Mouse (Mus musculus): ENCODE results near the gene Icam4. TPM values are rescaled to one million over a fixed set of nuclear protein-coding genes. Genes with fewer than 3 reads are reported as not detected.

Icam4 gene
- polyA plus RNA-seq, 1 experiment from 2014 or later, result 0.50 TPM

DNA sequence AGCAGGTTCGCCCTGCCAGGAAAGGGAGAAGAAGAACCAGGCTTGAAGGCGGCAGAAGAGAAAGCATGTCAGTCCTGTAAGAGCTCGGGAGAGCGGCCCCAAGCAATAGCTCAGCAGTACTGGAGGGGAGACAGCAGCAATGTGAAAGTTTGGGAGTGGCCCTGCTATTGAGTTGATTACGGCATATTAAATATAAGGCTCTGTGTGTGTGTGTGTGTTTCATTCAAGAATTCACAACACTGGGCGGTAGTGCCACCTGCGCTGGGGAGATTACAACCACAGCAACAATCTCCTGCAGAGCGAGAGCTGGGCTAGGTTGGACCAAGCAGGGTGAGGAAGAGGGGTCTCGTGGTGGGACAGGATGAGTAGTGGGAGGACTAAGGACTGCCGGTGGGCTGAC lies 22.4 kb downstream of the Icam4 start:
- no peaks in the 10 kb centered on the region for H3K27me3 ChIP-seq (ENCODE audit: control insufficient read depth, insufficient read depth, low read length)
- DNase-seq (ENCODE audit: low spot score) (no peak), ATAC-seq (ENCODE audit: low FRiP score, low TSS enrichment) (no peak)
- no peak overlapping the region for H3K4me3 ChIP-seq (ENCODE audit: low read depth, low read length)
- no peak overlapping the region for H3K27ac ChIP-seq (replicated peaks)
- TF ChIP-seq CTCF (IDR thresholded peaks at IDR 0.05; ENCODE audit: low read depth), result no peak
- no peak for TF ChIP-seq EP300 (optimal IDR thresholded peaks at IDR 0.05)
- no peak overlapping the region for H3K4me2 ChIP-seq (replicated peaks; ENCODE audit: low read depth)
- 57% methylated on average over 10 of the region's 10 CpGs for WGBS
- no peak overlapping the region for H3K9ac ChIP-seq (ENCODE audit: low read length)
- H3K9me3 ChIP-seq (ENCODE audit: control insufficient read depth, low read length), result no peaks in the 10 kb centered on the region
- H3K4me1 ChIP-seq (replicated peaks; ENCODE audit: control insufficient read depth, insufficient read depth), result no peaks in the 10 kb centered on the region
- no peaks in the 10 kb centered on the region for H3K36me3 ChIP-seq (ENCODE audit: control insufficient read depth, insufficient read depth, low read length)

DNA sequence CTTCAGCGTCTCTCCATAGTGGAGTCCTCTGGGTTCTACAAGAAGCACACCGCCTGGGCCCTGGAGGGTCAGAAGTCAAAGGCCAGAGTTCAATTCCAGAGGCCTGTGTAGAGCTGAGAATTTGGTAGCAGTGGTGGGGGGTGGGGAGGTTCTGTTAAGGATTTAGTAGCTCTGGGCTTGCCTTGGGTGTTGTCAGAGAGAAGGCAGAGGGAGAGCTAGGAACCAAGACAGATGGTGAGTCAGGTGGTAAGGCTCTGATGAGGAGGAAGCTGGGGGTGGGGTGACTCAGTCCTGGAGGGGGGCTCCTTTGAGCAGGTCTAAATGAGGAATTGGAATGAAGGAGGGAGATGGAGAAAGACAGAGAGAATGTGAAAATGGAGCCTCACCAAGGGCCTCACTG lies 33.8 kb downstream of the Icam4 start:
- 87% methylated on average over 2 of the region's 2 CpGs for WGBS

DNA sequence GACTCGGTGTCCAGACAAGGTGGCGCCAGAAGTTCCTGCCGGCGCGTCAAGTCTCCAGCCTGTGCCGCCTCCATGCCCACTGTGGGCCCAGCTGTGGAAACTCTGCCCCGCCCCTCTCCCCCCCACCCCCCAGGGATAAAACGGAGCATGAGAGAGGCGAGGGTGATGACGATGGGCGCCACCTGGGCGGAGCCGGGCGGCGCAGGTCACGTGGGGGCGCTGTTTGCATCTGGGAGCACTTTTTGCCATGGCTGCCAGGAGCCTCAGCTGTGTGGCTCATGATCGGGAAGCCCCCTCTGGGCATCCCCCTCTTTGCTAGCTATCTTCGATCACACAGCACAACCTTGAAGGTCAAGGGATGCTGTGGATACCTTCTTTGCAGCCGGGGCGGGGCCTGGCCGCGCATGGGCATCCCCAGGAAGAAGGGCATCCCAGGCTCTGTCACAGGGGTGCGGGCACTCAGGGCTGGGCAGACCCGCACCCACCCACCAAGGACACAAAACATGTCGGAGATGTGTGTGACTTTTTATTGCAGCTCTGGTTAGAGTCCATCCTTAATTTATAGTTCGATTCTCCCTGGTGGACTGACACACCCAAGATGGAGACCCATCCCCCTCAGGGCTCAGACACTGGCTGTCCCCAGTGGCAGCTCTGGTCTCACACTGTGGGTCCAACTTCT lies 38.0 kb downstream of the Icam4 start, which contains the start of gene Zglp1:
Zglp1 (minus strand) TSS at position 88 of the 679 bp plus-strand sequence.
- Histone ChIP-seq H3K9me3 (ENCODE audit: control insufficient read depth, low read length) (no peaks in the 10 kb centered on the region), H3K27ac (replicated peaks) (no peak within 1 kb of the TSS), H3K27me3 (ENCODE audit: control insufficient read depth, insufficient read depth, low read length) (no peaks in the 10 kb centered on the region), H3K36me3 (ENCODE audit: control insufficient read depth, insufficient read depth, low read length) (peaks cover 7% of the 10 kb centered on the region; the same call in 1 of the 2 replicates), H3K4me1 (replicated peaks; ENCODE audit: control insufficient read depth, insufficient read depth) (no peaks in the 10 kb centered on the region), H3K4me3 (ENCODE audit: low read depth, low read length) (no peak within 1 kb of the TSS), H3K4me2 (replicated peaks; ENCODE audit: low read depth) (no peak within 1 kb of the TSS), H3K9ac (ENCODE audit: low read length) (no peak within 1 kb of the TSS)
- DNase-seq (ENCODE audit: low spot score), result no peak
- TF ChIP-seq EP300 (optimal IDR thresholded peaks at IDR 0.05) (no peak), CTCF (IDR thresholded peaks at IDR 0.05; ENCODE audit: low read depth) (no peak)
- WGBS, result 80% methylated on average over 27 of the region's 27 CpGs
- ATAC-seq (ENCODE audit: low FRiP score, low TSS enrichment), result no peak

More for the DNA sequence above, 33.8 kb downstream of the Icam4 start:
- no peak for TF ChIP-seq CTCF (IDR thresholded peaks at IDR 0.05; ENCODE audit: low read depth)
- TF ChIP-seq EP300 (optimal IDR thresholded peaks at IDR 0.05), result no peak
- Histone ChIP-seq H3K4me1 (replicated peaks; ENCODE audit: control insufficient read depth, insufficient read depth) (no peaks in the 10 kb centered on the region), H3K27ac (replicated peaks) (no peak overlapping the region), H3K4me3 (ENCODE audit: low read depth, low read length) (no peak overlapping the region), H3K36me3 (ENCODE audit: control insufficient read depth, insufficient read depth, low read length) (peaks cover 5% of the 10 kb centered on the region; the same call in 1 of the 2 replicates), H3K27me3 (ENCODE audit: control insufficient read depth, insufficient read depth, low read length) (no peaks in the 10 kb centered on the region), H3K9me3 (ENCODE audit: control insufficient read depth, low read length) (no peaks in the 10 kb centered on the region), H3K9ac (ENCODE audit: low read length) (no peak overlapping the region), H3K4me2 (replicated peaks; ENCODE audit: low read depth) (no peak overlapping the region)
- DNase-seq (ENCODE audit: low spot score), result no peak
- ATAC-seq (ENCODE audit: low FRiP score, low TSS enrichment), result 0 out of 2 replicates have a peak, but pooled peaks have one; percentile 15

DNA sequence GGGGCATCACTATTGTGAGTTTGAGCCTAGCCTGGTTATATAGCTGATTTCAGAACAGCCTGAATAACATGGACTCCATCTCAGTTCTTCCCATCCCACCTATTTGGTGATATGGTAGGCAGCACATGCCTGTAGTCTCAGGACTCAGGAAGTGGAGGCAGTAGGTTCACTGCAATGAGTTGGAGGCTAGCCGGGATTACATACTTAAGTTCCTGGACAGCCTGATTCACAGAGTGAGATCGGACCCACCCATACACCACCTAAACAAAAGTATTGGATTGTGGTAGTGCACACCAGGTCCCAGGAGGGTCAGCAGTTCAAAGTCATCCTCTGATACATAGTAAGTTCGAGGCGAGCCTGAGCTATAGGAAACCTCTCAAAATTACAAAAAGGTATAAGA lies 43.5 kb downstream of the Icam4 start:
- H3K27me3 ChIP-seq (ENCODE audit: control insufficient read depth, insufficient read depth, low read length), result no peaks in the 10 kb centered on the region
- H3K4me2 ChIP-seq (replicated peaks; ENCODE audit: low read depth), result peak overlapping the region; percentile 94
- peak overlapping the region; percentile 76 for H3K9ac ChIP-seq (ENCODE audit: low read length)
- ATAC-seq (ENCODE audit: low FRiP score, low TSS enrichment), result peak; percentile 24
- WGBS, result 4% methylated on average over 4 of the region's 4 CpGs
- TF ChIP-seq CTCF (IDR thresholded peaks at IDR 0.05; ENCODE audit: low read depth), result no peak
- no peak for TF ChIP-seq EP300 (optimal IDR thresholded peaks at IDR 0.05)
- H3K4me1 ChIP-seq (replicated peaks; ENCODE audit: control insufficient read depth, insufficient read depth), result no peaks in the 10 kb centered on the region
- H3K27ac ChIP-seq (replicated peaks), result peak overlapping the region; percentile 53
- no peaks in the 10 kb centered on the region for H3K9me3 ChIP-seq (ENCODE audit: control insufficient read depth, low read length)
- peak overlapping the region; percentile 91 for H3K4me3 ChIP-seq (ENCODE audit: low read depth, low read length)
- no peak for DNase-seq (ENCODE audit: low spot score)
- H3K36me3 ChIP-seq (ENCODE audit: control insufficient read depth, insufficient read depth, low read length), result peaks cover 6% of the 10 kb centered on the region; the same call in 1 of the 2 replicates

DNA sequence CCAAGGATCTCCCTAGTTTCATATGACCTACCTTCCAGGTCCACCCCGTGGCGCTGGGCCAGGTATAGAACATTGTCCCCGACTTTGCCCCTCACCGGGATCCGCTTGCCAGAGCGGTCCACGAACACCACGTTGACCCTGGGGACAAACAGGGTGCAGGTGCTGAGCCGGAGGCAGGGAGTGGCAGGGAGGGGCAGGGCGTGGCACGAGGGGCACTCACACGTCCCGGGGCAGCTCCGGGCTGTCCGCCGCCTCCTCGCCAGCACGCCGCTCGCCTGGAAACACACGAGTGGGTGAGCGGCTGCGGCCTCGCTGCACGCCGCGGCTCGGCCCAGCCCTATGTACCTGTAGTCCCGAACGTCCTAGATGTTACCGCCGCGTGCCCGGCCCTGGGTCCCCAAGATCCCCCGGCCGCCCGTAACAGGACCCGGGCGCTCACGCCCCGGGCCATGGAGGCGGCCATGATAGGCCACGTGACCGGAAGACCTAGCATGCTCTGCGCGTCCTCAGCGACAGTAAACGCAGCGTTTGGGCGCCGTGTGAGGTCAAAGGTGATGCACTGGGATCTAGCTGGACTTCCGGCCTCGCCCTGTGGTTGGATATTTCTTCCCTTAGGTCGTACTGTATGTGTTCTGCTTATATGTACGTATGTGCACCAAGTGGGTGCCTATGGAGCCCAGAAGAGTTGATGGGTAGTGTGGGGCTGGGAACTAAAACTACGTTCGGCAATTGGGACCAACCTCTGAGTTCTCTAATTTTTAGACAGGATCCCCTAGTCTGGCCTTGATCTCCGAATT lies 44.1 kb downstream of the Icam4 start, which contains the start of the genes Gm49373 and Fdx1l:
Gm49373 (minus strand) TSS at position 53 of the 797 bp plus-strand sequence.
Fdx1l (minus strand) TSS at position 571 of the 797 bp plus-strand sequence.
- H3K4me1 ChIP-seq (replicated peaks; ENCODE audit: control insufficient read depth, insufficient read depth), result no peaks in the 10 kb centered on the region
- ATAC-seq (ENCODE audit: low FRiP score, low TSS enrichment) (peak; percentile 95), DNase-seq (ENCODE audit: low spot score) (peak; percentile 91)
- H3K9me3 ChIP-seq (ENCODE audit: control insufficient read depth, low read length), result no peaks in the 10 kb centered on the region
- H3K9ac ChIP-seq (ENCODE audit: low read length), result peak within 1 kb of the TSS; percentile 76
- 2% methylated on average over 56 of the region's 58 CpGs for WGBS
- peak within 1 kb of the TSS; percentile 94 for H3K4me2 ChIP-seq (replicated peaks; ENCODE audit: low read depth)
- H3K4me3 ChIP-seq (ENCODE audit: low read depth, low read length), result peak within 1 kb of the TSS; percentile 91
- H3K27me3 ChIP-seq (ENCODE audit: control insufficient read depth, insufficient read depth, low read length), result no peaks in the 10 kb centered on the region
- TF ChIP-seq EP300 (optimal IDR thresholded peaks at IDR 0.05) (no peak), CTCF (IDR thresholded peaks at IDR 0.05; ENCODE audit: low read depth) (no peak)
- H3K27ac ChIP-seq (replicated peaks), result peak within 1 kb of the TSS; percentile 53
- peaks cover 7% of the 10 kb centered on the region; the same call in 1 of the 2 replicates for H3K36me3 ChIP-seq (ENCODE audit: control insufficient read depth, insufficient read depth, low read length)
